Mouse (Mus musculus) liver, postnatal 0 days (tissue): Measurements from ENCODE around the gene Krtap28-10.

Source experiments
- CTCF ChIP-seq: sonication (generic); IDR thresholded peaks from 2 replicates; pipeline ENCODE4 v1.5.1; 2016; ENCODE audit warnings: antibody characterized with exemption, low read depth
- EP300 ChIP-seq: IDR thresholded peaks from 2 replicates; pipeline ENCODE4 v1.6.1; 2016; ENCODE audit warnings: antibody characterized with exemption, low read depth, mild to moderate bottlenecking

DNA sequence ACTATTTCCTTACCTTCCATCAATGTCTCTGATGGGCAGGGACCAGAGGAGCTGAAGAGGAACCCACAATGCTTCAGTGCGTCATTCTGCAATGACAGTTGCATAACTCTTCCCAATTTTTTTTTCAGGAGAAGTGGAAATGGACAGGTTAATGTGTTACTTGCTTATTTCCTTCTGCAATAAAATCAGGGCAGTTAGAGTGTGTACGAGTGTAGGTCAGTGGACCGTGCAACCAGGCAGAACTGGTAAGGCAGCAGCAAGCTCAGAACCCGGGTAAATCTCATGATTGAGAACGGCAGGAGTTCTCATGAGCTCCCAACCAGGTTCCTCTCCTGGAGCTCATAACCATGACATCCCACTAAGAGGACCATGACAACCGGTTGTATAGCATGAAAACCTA, 50.2 kb downstream of the Krtap28-10 start:
- TF ChIP-seq CTCF (no peak), EP300 (no peak)
